Mouse (Mus musculus): Measurements from ENCODE around the gene Tsen15. TPM values are rescaled to one million over a fixed set of nuclear protein-coding genes. Genes with fewer than 3 reads are reported as not detected.
"Not testable (repeated sequence)": the region's sequence is repeated elsewhere in the genome, so short reads cannot be mapped to it uniquely, and the experiment has no call there.

The Tsen15 gene
- polyA plus RNA-seq, 1 experiment from 2014 or later, result 76.5 TPM

DNA sequence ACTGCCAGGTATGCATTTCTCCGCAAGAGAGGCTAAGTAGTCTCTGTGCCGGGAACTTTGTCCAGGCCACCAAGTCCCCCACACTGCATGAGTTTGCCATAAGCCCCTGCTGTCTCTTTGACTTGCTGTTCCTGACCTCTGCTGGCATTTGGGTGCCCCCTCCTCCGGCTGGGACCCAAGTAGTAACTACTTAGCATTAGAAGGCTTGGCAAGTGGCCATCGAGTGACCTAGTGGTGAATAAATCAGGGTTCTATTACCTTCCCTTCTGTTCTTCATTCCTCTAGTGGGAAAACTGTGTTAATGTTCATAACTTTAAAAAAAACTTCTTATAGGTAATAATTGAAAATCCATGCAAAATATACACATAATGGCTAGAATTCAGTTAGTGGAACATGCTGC, 22.9 kb upstream of the Tsen15 start:
- no peak overlapping the region for H3K4me2 ChIP-seq
- no peaks in the 10 kb centered on the region for H3K36me3 ChIP-seq
- WGBS, result 74% methylated on average over 4 of the region's 4 CpGs
- no peaks in the 10 kb centered on the region for H3K27me3 ChIP-seq (replicated peaks)
- no peaks in the 10 kb centered on the region for H3K4me1 ChIP-seq
- no peak overlapping the region for H3K4me3 ChIP-seq (replicated peaks)
- no peaks in the 10 kb centered on the region for H3K9me3 ChIP-seq
- H3K27ac ChIP-seq, result no peak overlapping the region
- ATAC-seq (ENCODE audit: insufficient read depth, low FRiP score, low read depth), result no peak
- no peak overlapping the region for H3K9ac ChIP-seq

GRCm38 (mm10) chr1:152407021-152407946, 20.8 kb upstream of the Tsen15 start:
- H3K4me1 ChIP-seq, result no peaks in the 10 kb centered on the region
- 44% methylated on average over 22 of the region's 22 CpGs for WGBS
- no peak overlapping the region for H3K27ac ChIP-seq
- H3K9me3 ChIP-seq, result no peaks in the 10 kb centered on the region
- no peak overlapping the region for H3K4me3 ChIP-seq (replicated peaks)
- no peak for ATAC-seq (ENCODE audit: insufficient read depth, low FRiP score, low read depth)
- H3K4me2 ChIP-seq, result no peak overlapping the region
- no peaks in the 10 kb centered on the region for H3K36me3 ChIP-seq
- H3K9ac ChIP-seq, result no peak overlapping the region
- H3K27me3 ChIP-seq (replicated peaks), result no peaks in the 10 kb centered on the region

DNA sequence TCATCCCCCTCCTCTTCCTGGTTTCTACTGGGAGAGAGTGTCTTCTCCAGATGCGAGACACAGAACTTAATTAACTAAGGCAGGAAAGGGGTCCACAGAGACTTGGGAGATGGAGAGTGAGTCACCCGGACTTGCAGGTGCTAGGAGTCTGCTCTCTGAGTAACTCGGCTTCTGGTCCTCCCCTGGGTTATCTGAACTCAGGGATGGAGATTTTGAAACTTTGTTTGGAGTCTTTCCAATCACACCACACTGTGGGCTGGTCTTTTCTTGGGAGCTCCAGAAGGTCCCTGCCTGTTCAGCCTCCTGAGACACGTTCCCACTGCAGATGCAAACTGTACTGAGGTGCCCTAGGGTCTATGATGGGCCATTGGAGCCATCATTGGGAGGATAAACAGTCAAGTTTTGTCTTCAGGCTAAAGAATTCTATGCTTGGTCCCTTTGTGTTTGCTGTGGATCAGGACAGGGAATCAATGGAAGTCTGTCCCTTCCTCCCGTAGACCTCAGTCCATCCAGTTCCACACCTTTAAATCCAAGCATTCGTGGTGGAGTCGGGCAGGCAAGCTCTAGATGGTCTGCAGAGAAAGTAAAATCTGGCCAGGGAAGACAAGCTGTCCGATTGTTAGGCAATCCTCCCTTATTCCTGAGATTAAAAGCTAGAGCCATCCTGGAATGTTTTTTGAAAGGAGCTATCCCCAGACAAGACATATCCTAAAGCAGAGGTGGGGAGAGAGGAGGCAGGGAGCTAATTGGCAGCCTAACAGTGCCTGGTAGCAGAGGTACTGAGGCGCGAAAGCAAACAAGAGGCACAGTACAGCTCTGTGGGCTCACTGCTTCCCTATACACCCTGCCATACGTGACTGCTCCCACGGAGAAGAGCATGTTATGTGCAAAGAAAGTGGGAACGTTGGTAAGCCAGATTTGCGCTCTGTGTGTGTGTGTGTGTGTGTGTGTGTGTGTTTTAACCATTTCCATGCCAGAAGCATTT, 14.4 kb upstream of the Tsen15 start:
- no peaks in the 10 kb centered on the region for H3K9me3 ChIP-seq
- H3K4me3 ChIP-seq (replicated peaks), result peak overlapping the region; percentile 55
- H3K27me3 ChIP-seq (replicated peaks), result 0 out of 2 replicates have a peak, but pooled peaks cover 3% of the 10 kb centered on the region
- H3K9ac ChIP-seq, result no peak overlapping the region
- peak overlapping the region; percentile 89 for H3K4me2 ChIP-seq
- H3K27ac ChIP-seq, result no peak overlapping the region
- peaks cover 6% of the 10 kb centered on the region; the same call in 1 of the 2 replicates for H3K4me1 ChIP-seq
- ATAC-seq (ENCODE audit: insufficient read depth, low FRiP score, low read depth), result 0 out of 2 replicates have a peak, but pooled peaks have one; percentile 58
- WGBS, result 24% methylated on average over 14 of the region's 14 CpGs
- no peaks in the 10 kb centered on the region for H3K36me3 ChIP-seq

DNA sequence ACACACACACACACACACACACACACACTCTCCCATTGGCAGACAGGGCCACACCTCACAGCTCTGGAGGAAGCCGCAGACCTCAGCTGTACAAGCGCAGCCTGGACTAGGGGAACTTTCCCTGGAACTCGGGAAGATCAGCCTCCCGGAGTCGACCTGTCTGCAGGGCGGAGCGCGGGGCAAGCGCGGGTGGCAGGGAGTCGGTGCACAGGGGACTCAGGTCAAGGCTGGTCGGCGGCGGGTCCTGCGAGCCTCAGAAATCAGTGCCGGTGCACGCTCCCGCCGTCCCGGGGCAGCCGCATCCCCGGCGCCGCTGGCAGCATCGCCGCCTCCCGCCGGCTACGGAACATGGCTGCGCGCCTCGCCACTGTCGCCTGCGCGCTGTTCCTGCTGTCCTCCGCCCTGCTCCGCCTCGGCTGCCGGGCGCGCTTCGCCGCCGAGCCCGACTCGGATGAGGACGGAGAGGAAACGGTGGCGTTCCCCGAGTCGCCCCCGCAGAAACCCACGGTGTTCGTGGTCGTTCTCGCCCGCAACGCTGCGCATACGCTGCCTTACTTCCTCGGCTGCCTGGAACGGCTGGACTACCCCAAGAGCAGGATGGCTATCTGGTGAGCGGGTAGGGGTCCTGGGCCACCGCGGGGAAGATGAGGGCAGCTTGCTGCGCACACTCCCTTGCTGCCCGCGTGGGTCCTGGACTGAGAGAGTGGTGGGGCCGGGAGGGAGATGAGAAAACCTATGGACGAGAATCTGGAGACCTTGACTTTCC, 13.5 kb upstream of the Tsen15 start, which contains the start of gene Colgalt2:
TSS of gene Colgalt2 (plus strand) at position 41 of the 766 bp plus-strand sequence.
- H3K4me2 ChIP-seq, result peak within 1 kb of the TSS; percentile 89
- WGBS, result under 1% methylated on average over 70 of the region's 70 CpGs

GRCm38 (mm10) chr1:152398708-152399107, 12.2 kb upstream of the Tsen15 start:
- Histone ChIP-seq H3K4me3 (replicated peaks) (no peak overlapping the region), H3K27me3 (replicated peaks) (0 out of 2 replicates have a peak, but pooled peaks cover 3% of the 10 kb centered on the region), H3K36me3 (no peaks in the 10 kb centered on the region), H3K27ac (no peak overlapping the region), H3K9ac (no peak overlapping the region), H3K4me1 (peaks cover 6% of the 10 kb centered on the region; the same call in 1 of the 2 replicates), H3K4me2 (no peak overlapping the region), H3K9me3 (no peaks in the 10 kb centered on the region)
- 57% methylated on average over 1 of the region's 1 CpGs for WGBS
- ATAC-seq (ENCODE audit: insufficient read depth, low FRiP score, low read depth), result no peak

More for the DNA sequence above, 13.5 kb upstream of the Tsen15 start, which contains the start of gene Colgalt2:
- Histone ChIP-seq H3K9ac (peak within 1 kb of the TSS; percentile 42), H3K27me3 (replicated peaks) (0 out of 2 replicates have a peak, but pooled peaks cover 3% of the 10 kb centered on the region), H3K27ac (no peak within 1 kb of the TSS), H3K4me1 (peaks cover 6% of the 10 kb centered on the region; the same call in 1 of the 2 replicates), H3K36me3 (no peaks in the 10 kb centered on the region), H3K4me3 (replicated peaks) (peak within 1 kb of the TSS; percentile 55), H3K9me3 (no peaks in the 10 kb centered on the region)
- ATAC-seq (ENCODE audit: insufficient read depth, low FRiP score, low read depth), result peak; percentile 60; the same call in 1 of the 2 replicates

GRCm38 (mm10) chr1:152394956-152395515, 8.5 kb upstream of the Tsen15 start:
- H3K4me1 ChIP-seq, result no peaks in the 10 kb centered on the region
- ATAC-seq (ENCODE audit: insufficient read depth, low FRiP score, low read depth), result no peak
- H3K9ac ChIP-seq, result no peak overlapping the region
- no peak overlapping the region for H3K4me2 ChIP-seq
- no peak overlapping the region for H3K4me3 ChIP-seq (replicated peaks)
- no peaks in the 10 kb centered on the region for H3K27me3 ChIP-seq (replicated peaks)
- H3K36me3 ChIP-seq, result no peaks in the 10 kb centered on the region
- no peak overlapping the region for H3K27ac ChIP-seq
- no peaks in the 10 kb centered on the region for H3K9me3 ChIP-seq
- WGBS, result 78% methylated on average over 4 of the region's 4 CpGs

GRCm38 (mm10) chr1:152394137-152394536, 7.6 kb upstream of the Tsen15 start:
- Histone ChIP-seq H3K4me1 (no peaks in the 10 kb centered on the region), H3K4me3 (replicated peaks) (no peak overlapping the region), H3K36me3 (no peaks in the 10 kb centered on the region), H3K27me3 (replicated peaks) (no peaks in the 10 kb centered on the region), H3K27ac (no peak overlapping the region), H3K4me2 (no peak overlapping the region), H3K9me3 (no peaks in the 10 kb centered on the region), H3K9ac (no peak overlapping the region)
- 87% methylated on average over 3 of the region's 3 CpGs for WGBS
- ATAC-seq (ENCODE audit: insufficient read depth, low FRiP score, low read depth), result no peak

DNA sequence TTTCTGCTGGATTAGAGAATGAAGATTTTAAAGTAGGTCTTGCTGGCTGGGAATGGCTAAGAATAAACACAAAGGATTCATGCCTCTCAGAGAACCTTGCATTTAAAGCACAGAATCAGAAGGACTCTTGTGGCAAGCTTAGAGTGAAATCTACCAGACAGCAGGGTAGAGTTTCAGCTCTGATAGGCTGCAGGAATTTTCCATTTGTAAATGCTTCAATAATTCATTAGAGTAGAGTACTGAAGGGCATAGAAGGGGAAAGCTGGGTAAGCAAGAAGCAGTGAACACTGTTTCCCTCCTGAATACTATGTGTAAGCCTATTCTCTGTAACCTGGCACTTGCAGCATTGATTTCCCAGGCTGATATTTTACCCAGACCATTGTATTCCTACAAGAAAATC, 2.8 kb upstream of the Tsen15 start:
- no peak overlapping the region for H3K27ac ChIP-seq
- no peak overlapping the region for H3K9ac ChIP-seq
- H3K9me3 ChIP-seq, result no peaks in the 10 kb centered on the region
- H3K4me1 ChIP-seq, result no peaks in the 10 kb centered on the region
- ATAC-seq (ENCODE audit: insufficient read depth, low FRiP score, low read depth), result no peak
- H3K4me2 ChIP-seq, result no peak overlapping the region
- H3K4me3 ChIP-seq (replicated peaks), result no peak overlapping the region
- no peaks in the 10 kb centered on the region for H3K36me3 ChIP-seq
- H3K27me3 ChIP-seq (replicated peaks), result no peaks in the 10 kb centered on the region

GRCm38 (mm10) chr1:152385693-152386092, 795 bp downstream of the Tsen15 start:
- WGBS, result 14% methylated on average over 2 of the region's 4 CpGs
- H3K27me3 ChIP-seq (replicated peaks); H3K4me1 ChIP-seq; H3K27ac ChIP-seq; H3K36me3 ChIP-seq; H3K9me3 ChIP-seq; ATAC-seq (ENCODE audit: insufficient read depth, low FRiP score, low read depth): not testable (repeated sequence)
- Histone ChIP-seq H3K4me3 (replicated peaks) (peak overlapping the region; percentile 95), H3K4me2 (peak overlapping the region; percentile 54), H3K9ac (peak overlapping the region; percentile 76)

GRCm38 (mm10) chr1:152384589-152384988, 1.9 kb downstream of the Tsen15 start:
- Histone ChIP-seq H3K27ac (no peak overlapping the region), H3K4me3 (replicated peaks) (no peak overlapping the region), H3K36me3 (peaks cover 7% of the 10 kb centered on the region; the same call in 1 of the 2 replicates), H3K27me3 (replicated peaks) (no peaks in the 10 kb centered on the region), H3K4me1 (no peaks in the 10 kb centered on the region), H3K9ac (no peak overlapping the region), H3K9me3 (no peaks in the 10 kb centered on the region), H3K4me2 (no peak overlapping the region)
- 96% methylated on average over 1 of the region's 1 CpGs for WGBS
- ATAC-seq (ENCODE audit: insufficient read depth, low FRiP score, low read depth), result no peak

- Histone ChIP-seq H3K4me2 (no peak overlapping the region), H3K27ac (no peak overlapping the region), H3K27me3 (replicated peaks) (no peaks in the 10 kb centered on the region), H3K36me3 (peaks cover 19% of the 10 kb centered on the region; the same call in 1 of the 2 replicates), H3K9ac (no peak overlapping the region), H3K4me1 (no peaks in the 10 kb centered on the region), H3K4me3 (replicated peaks) (no peak overlapping the region), H3K9me3 (no peaks in the 10 kb centered on the region)
- 88% methylated on average over 5 of the region's 5 CpGs for whole genome bisulfite sequencing
- no peak for ATAC-seq (ENCODE audit: insufficient read depth, low FRiP score, low read depth)
Measured at GRCm38 (mm10) chr1:152378311-152378710, 8.2 kb downstream of the Tsen15 start.
